Mouse (Mus musculus) neural tube, embryonic 11.5 days (tissue): ENCODE measurements at regions not wholly inside any gene's neighbourhood (a gene's known extent, or its start where the extent isn't known, plus 50 kb on each side); places are given as distances from the start of the nearest gene placed in this dataset.

Source experiments
- ATAC-seq: fragments of 200-750 bp; cut with Nextera tagmentation; 2 replicates; pipeline ENCODE4 v1.8.0; 2017; ENCODE audit warnings: moderate number of reproducible peaks, mild to moderate bottlenecking, moderate TSS enrichment, moderate library complexity; ENCODE audit not compliant: insufficient read depth, low FRiP score, low TSS enrichment
- DNase-seq: peaks from one replicate; pipeline ENCODE4 v3.0.0-alpha.2; 2015; ENCODE audit warnings: low spot score
- H3K27ac ChIP-seq: fragments of 300-500 bp; sonication (generic); 2 replicates; pipeline ENCODE4 v1.5.1; 2014; ENCODE audit warnings: low read depth, mild to moderate bottlenecking, low read length
- H3K27me3 ChIP-seq: fragments of 300-500 bp; sonication (generic); 2 replicates; pipeline ENCODE4 v1.6.1; 2014; ENCODE audit warnings: mild to moderate bottlenecking, low read length, mixed read lengths; ENCODE audit not compliant: control insufficient read depth, insufficient read depth
- H3K36me3 ChIP-seq: fragments of 300-500 bp; sonication (generic); 2 replicates; pipeline ENCODE4 v1.6.1; 2014; ENCODE audit warnings: mild to moderate bottlenecking, low read length, moderate library complexity, mixed read lengths; ENCODE audit not compliant: control insufficient read depth, insufficient read depth
- H3K4me1 ChIP-seq: fragments of 300-500 bp; sonication (generic); 2 replicates; pipeline ENCODE4 v1.6.1; 2014; ENCODE audit warnings: low read length, mixed read lengths; ENCODE audit not compliant: control insufficient read depth, insufficient read depth
- H3K4me2 ChIP-seq: fragments of 300-500 bp; sonication (generic); 2 replicates; pipeline ENCODE4 v1.6.1; 2014; ENCODE audit warnings: low read depth, mild to moderate bottlenecking, moderate library complexity
- H3K4me3 ChIP-seq: fragments of 300-500 bp; sonication (generic); 2 replicates; pipeline ENCODE4 v1.5.1; 2014; ENCODE audit warnings: low read depth, low read length
- H3K9ac ChIP-seq: fragments of 300-500 bp; sonication (generic); 2 replicates; pipeline ENCODE4 v1.6.1; 2014; ENCODE audit warnings: mild to moderate bottlenecking, low read length
- H3K9me3 ChIP-seq: fragments of 300-500 bp; sonication (generic); 2 replicates; pipeline ENCODE4 v1.6.1; 2016; ENCODE audit warnings: low read length; ENCODE audit not compliant: control insufficient read depth
- WGBS: fragments of 180-500 bp; shearing (Covaris S2); extraction: QIAGEN DNeasy Blood & Tissue Kit; methylation state at CpG from one replicate; pipeline ENCODE4 v1.1.7; 2014; 5-methylcytosine and 5-hydroxymethylcytosine counted together

DNA sequence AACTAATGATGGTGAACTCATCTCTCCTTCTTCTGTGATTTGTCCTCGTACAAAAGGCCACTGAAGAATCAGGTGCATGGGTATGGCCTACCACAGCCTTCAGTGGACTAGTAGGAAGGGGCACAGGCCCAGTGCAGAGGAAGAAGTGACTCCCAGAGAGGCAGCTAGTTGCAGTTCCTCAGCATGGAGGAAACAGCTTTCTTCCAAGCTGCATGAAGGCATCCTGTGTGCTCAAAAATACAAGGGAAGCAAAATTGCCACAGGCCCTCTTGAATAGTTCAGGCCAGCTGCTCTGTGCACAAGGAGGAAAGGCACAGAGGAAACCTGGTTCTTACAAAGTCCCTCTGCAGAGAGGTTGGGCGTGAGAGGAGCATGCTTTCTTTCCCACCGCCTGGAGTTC, 322.7 kb upstream of the Nrp1 start:
- Histone ChIP-seq H3K9me3 (no peaks in the 10 kb centered on the region), H3K9ac (no peak overlapping the region), H3K4me2 (no peak overlapping the region), H3K36me3 (no peaks in the 10 kb centered on the region), H3K4me3 (no peak overlapping the region), H3K27ac (no peak overlapping the region), H3K27me3 (no peaks in the 10 kb centered on the region), H3K4me1 (no peaks in the 10 kb centered on the region)
- 76% methylated on average over 3 of the region's 3 CpGs for WGBS
- ATAC-seq (no peak), DNase-seq (no peak)

DNA sequence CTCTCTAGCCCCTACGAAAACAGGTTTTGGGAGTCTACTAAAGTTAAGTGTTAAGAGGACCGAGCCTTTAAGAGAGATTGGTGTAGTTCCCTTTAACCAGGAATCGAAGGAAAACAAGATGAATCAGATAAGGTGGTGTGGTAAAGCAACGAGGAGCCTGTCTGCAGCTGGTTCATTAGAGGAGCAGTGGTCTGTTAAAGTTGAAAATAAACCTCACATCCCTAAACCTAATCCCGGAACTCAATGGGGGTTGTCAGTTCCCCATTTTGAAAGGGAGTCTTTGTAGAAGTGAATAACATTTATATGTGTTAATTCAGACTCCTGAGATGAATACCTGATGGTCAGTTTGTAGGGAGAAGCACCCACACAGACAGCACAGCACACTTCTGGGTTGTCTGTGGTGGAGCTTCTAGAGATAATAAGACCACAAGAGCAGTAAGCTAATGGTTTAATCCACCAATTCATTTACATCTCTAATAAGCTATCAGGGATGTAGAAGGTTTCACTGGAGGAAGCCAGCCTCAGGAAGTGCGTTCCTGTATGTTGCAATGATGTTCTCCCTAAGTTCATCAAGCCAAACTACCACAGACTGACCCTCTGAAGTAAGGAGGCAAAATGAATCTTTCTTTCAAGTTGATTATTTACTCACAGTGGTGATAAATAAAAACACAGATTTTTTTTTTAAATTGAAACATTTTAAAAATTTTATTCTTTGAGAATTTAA, 318.9 kb upstream of the Nrp1 start:
- H3K27me3 ChIP-seq: no peaks in the 10 kb centered on the region
- 88% methylated on average over 6 of the region's 6 CpGs for WGBS
- H3K9me3 ChIP-seq: no peaks in the 10 kb centered on the region
- no peak overlapping the region for H3K27ac ChIP-seq
- H3K4me1 ChIP-seq: no peaks in the 10 kb centered on the region
- DNase-seq (no peak), ATAC-seq (no peak)
- no peak overlapping the region for H3K9ac ChIP-seq
- H3K4me2 ChIP-seq: no peak overlapping the region
- H3K36me3 ChIP-seq: no peaks in the 10 kb centered on the region
- H3K4me3 ChIP-seq: no peak overlapping the region

DNA sequence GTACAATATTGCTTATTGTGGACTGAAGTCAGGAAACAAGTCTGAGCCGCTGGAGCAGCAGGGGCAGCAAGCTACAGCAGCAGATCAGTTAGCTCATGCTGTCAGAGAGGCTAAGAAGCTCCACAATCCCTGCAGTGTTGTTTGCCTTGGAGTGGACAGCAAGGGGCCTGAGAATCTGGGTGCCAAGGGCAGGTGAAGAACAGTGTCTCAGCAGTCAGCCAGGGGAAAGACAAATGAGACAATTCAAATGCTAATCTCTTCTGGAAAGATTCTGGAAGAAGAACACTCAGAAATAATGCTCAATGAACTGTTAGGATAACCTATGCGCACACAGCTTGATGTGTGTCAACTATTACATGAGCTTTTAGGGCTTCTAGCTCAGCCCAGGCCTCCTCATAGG, 315.5 kb upstream of the Nrp1 start:
- no peak for ATAC-seq
- no peaks in the 10 kb centered on the region for H3K27me3 ChIP-seq

DNA sequence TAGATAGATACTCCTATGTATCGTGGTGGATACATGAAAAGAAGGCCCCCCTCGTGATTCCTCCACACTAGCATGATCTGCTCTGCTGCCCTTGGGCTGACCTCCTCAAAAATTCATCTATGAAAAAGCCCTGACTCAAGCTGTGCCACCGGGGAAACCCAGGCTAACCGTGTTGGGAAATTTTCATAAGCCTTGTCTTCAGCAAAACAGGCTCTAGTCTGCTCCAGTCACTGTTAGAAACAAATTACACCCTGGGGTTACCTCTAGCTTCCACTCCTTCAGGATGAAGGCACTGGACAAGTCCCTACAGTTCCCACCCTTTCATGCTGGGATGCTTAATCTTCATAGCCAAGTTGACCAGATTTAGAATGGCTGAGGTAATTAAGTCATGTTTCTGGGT, 315.0 kb upstream of the Nrp1 start:
- Histone ChIP-seq H3K27ac (no peak overlapping the region), H3K4me1 (no peaks in the 10 kb centered on the region), H3K4me3 (no peak overlapping the region), H3K9me3 (no peaks in the 10 kb centered on the region), H3K9ac (no peak overlapping the region), H3K27me3 (no peaks in the 10 kb centered on the region), H3K36me3 (no peaks in the 10 kb centered on the region), H3K4me2 (no peak overlapping the region)
- 73% methylated on average over 4 of the region's 4 CpGs for WGBS
- DNase-seq (no peak), ATAC-seq (no peak)

More for the DNA sequence above, 315.5 kb upstream of the Nrp1 start:
- Histone ChIP-seq H3K36me3 (no peaks in the 10 kb centered on the region), H3K9me3 (no peaks in the 10 kb centered on the region), H3K4me2 (no peak overlapping the region), H3K4me3 (no peak overlapping the region), H3K27ac (no peak overlapping the region), H3K9ac (no peak overlapping the region), H3K4me1 (no peaks in the 10 kb centered on the region)
- DNase-seq: no peak
- 71% methylated on average over 2 of the region's 2 CpGs for WGBS

DNA sequence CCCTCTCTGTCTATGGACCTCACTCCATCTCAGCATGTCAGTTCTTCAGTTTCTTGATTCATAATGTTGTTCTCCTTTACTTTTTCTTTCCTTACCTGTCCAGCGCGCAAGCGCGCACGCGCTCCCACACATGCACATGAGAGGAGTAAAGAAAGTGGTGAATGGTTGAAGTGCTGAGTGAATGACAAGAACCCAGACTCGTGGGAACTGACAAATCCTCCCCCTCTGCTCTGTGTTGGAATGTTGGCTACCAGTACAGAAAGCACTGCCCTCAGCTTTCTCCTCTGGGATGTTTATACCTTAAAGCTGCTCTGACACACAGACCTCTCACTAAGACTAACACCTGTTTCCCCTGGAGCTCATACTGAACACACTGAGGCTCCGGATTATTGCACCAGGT, 302.2 kb upstream of the Nrp1 start:
- Histone ChIP-seq H3K9ac (no peak overlapping the region), H3K4me3 (no peak overlapping the region), H3K4me1 (no peaks in the 10 kb centered on the region; the same call in 1 of the 2 replicates), H3K4me2 (no peak overlapping the region), H3K36me3 (no peaks in the 10 kb centered on the region), H3K27ac (no peak overlapping the region), H3K27me3 (no peaks in the 10 kb centered on the region), H3K9me3 (no peaks in the 10 kb centered on the region)
- ATAC-seq (no peak), DNase-seq (no peak)
- WGBS: 95% methylated on average over 8 of the region's 8 CpGs

DNA sequence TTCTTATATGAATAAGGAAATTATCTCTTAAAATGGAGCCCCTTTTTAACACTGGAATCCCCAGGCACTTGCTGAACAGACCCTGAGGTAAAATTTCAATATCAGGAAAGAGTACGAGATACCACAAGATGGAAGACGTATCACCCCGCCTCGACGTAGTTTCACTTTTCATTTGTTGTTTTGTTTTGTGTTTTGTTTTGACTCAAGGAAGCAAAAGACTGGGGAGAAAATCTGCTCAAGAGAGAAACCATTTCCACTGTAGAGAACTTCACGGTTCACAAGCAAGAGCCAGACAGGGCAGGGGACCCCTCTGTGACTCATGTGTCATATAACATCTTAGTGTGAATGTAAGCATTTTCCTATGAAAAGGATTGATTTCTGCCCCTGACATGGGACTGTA, 300.6 kb upstream of the Nrp1 start:
- ATAC-seq (no peak), DNase-seq (no peak)
- WGBS: 88% methylated on average over 6 of the region's 6 CpGs
- Histone ChIP-seq H3K9me3 (no peaks in the 10 kb centered on the region), H3K27me3 (no peaks in the 10 kb centered on the region), H3K4me1 (no peaks in the 10 kb centered on the region; the same call in 1 of the 2 replicates), H3K36me3 (no peaks in the 10 kb centered on the region), H3K4me2 (no peak overlapping the region), H3K9ac (no peak overlapping the region), H3K4me3 (no peak overlapping the region), H3K27ac (no peak overlapping the region)

DNA sequence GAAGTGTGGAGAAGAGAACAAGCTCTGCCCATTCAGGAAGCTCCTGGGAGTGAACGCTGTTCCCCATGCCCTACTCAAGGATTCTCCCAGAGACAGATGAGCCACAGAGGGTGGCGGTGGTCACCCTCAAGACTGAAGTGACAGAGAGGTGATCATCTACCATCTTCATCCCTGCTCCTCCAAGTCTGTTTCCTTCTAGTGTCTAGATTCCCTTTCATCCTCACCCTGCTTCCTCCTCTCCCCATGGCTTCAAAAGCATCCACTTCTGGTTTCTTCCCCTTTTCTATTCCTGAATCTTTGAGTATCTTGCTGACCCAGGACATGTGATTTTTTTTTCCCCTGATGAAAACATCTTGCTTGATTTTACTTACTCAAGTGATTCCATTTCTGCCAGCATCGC, 298.6 kb upstream of the Nrp1 start:
- Histone ChIP-seq H3K9ac (no peak overlapping the region), H3K36me3 (no peaks in the 10 kb centered on the region), H3K4me3 (no peak overlapping the region), H3K4me2 (no peak overlapping the region), H3K4me1 (no peaks in the 10 kb centered on the region; the same call in 1 of the 2 replicates), H3K9me3 (no peaks in the 10 kb centered on the region), H3K27ac (no peak overlapping the region), H3K27me3 (no peaks in the 10 kb centered on the region)
- 92% methylated on average over 3 of the region's 3 CpGs for WGBS
- DNase-seq (no peak), ATAC-seq (no peak)

DNA sequence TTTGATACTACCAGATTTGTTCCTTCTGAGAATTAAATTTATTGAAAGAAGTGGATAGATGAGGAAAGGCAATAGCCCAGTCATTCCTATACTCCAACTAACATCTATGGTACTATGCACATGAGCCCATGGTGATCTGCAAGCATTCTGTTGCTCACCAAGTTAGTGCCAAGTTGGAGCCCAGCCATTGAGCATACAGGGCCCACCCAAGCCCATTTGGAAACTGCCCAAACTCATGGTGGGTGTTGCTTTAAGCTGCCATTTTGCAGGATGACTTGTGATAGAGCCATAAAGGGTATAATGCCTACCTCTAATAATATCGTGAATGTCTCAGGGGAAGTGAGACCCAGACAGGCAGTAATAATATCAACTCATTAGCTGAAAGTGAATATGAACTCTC, 294.2 kb upstream of the Nrp1 start:
- Histone ChIP-seq H3K9ac (no peak overlapping the region), H3K27me3 (no peaks in the 10 kb centered on the region), H3K9me3 (no peaks in the 10 kb centered on the region), H3K4me2 (no peak overlapping the region), H3K27ac (no peak overlapping the region), H3K36me3 (no peaks in the 10 kb centered on the region), H3K4me3 (no peak overlapping the region), H3K4me1 (no peaks in the 10 kb centered on the region)
- no peak for DNase-seq
- 90% methylated on average over 1 of the region's 1 CpGs for WGBS
- ATAC-seq: no peak

DNA sequence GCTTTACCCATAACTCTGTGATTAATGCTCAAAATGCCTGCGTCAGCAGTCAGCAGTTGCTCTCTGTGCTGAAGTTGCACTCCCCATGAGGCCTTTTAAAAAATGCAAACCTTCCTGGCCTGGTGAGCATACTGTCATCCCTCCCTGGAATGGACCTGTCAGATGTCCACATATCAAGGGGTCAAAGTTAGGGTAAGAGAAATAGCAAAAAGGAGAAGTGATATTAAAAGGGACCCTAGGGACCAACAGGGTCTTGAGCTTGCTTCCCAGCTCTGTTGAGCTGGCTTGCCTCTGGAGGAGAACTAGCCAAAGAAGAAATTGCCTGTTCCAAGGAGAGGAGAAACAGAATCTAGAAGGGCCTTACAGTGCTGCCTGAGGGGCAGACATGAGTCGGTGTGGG, 293.3 kb upstream of the Nrp1 start:
- no peak overlapping the region for H3K4me2 ChIP-seq
- no peak for DNase-seq
- H3K4me3 ChIP-seq: no peak overlapping the region
- H3K9me3 ChIP-seq: no peaks in the 10 kb centered on the region
- ATAC-seq: no peak
- H3K27ac ChIP-seq: no peak overlapping the region
- H3K9ac ChIP-seq: no peak overlapping the region
- H3K4me1 ChIP-seq: no peaks in the 10 kb centered on the region
- 81% methylated on average over 2 of the region's 2 CpGs for WGBS
- H3K27me3 ChIP-seq: no peaks in the 10 kb centered on the region
- H3K36me3 ChIP-seq: no peaks in the 10 kb centered on the region
